Mouse (Mus musculus): ENCODE data around the gene Scamp4.

Gene Scamp4

GRCm38 (mm10) chr10:80602698-80603325, at the start of gene Scamp4, which contains the start of gene Adat3:
Scamp4 (plus strand) TSS chr10:80602872.
Adat3 (plus strand) TSS chr10:80602880.
- peak; percentile 95 for DNase-seq (ENCODE audit: low spot score)

DNA sequence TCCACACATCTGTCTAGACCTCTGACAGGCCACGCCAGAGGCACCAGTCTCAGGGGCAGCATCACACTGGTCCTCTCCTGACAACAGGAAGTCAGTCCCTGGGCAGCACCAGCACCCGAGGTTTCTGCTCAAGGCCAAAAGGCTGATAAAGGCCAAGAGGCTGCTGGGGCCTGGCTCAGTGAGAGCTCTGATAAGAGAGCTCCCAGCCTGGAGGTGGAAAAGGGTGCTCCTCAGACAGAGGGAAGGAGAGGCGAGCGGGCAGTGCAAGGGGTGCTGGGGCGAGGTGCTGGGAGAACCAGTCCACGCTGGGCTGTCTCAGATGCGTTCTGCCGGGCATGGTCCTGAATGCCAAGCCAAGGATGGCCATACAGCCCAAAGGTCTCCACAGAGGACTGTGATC, 49.1 kb upstream of the Scamp4 start:
- peak; percentile 62 for DNase-seq (ENCODE audit: low spot score)

DNA sequence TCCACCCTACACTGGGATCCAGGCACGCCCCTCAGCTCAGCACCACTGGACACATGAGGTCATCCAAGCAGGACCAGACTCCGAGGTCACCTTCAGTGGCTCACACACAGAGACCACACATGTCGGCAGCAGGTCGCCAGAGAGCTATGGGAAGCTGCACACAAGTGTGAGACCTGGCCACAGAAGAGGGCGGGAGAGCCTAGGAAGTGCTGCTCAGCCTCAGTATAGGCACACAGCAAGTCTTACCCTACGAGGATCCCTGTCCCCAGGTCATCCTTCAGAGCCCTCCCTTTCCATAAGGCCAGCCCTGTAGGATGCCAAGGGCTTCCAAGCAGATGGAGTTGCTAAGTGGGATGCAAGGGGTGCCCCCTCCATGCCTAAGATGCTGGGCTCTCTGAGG, 48.7 kb upstream of the Scamp4 start:
- no peak for DNase-seq (ENCODE audit: low spot score)

GRCm38 (mm10) chr10:80557346-80557965, 45.2 kb upstream of the Scamp4 start:
- DNase-seq (ENCODE audit: low spot score): peak; percentile 78

DNA sequence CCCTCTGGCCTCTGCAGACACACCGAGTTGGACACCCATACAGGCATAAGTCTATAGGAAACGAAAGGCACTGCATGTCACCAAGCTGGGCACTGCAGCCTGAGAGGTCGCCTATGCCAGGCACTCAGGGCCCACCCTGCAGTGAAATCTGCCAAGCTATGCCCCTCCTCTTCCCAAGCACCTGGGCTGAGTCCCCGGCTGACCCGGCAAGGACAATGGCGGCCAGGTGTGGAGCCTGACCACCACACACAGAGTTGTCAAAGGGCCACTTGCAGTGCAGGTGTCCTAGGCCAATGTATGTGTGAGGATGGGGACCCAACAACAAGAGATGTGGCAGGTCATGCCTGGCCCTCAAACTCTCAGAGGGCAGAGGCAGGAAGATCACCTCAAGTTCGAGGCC, 43.2 kb upstream of the Scamp4 start:
- DNase-seq (ENCODE audit: low spot score): no peak

GRCm38 (mm10) chr10:80560621-80561020, 42.1 kb upstream of the Scamp4 start:
- DNase-seq (ENCODE audit: low spot score): no peak

- peak; percentile 93 for DNase-seq (ENCODE audit: low spot score)
Measured at GRCm38 (mm10) chr10:80561116-80561944, 41.3 kb upstream of the Scamp4 start, which contains the start of gene Rexo1. Rexo1 (minus strand) TSS chr10:80561560.

GRCm38 (mm10) chr10:80566375-80567092, 36.1 kb upstream of the Scamp4 start:
- DNase-seq (ENCODE audit: low spot score): peak; percentile 86

DNA sequence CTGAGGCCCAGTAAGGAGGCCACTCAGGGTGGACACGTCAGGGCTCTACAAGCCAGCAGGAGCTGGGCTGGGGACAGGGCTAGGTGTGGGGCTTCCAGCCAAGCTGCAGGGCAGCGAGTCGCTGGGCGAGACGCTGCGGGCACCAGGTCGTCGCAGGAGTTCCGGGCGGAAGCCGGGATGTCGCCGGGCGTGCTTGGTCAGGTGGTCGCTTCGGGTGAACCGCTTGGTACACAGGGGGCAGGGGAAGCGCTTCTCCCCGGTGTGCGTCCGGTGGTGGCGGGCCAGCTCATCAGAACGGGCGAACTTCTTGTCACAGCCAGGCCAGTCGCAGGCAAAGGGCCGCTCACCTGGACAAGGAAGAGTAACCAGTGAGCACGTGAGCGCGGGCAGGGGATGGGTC, 33.8 kb upstream of the Scamp4 start:
- DNase-seq (ENCODE audit: low spot score): no peak

- peak; percentile 79 for DNase-seq (ENCODE audit: low spot score)
Measured at GRCm38 (mm10) chr10:80569664-80570066, 33.0 kb upstream of the Scamp4 start.

- no peak for DNase-seq (ENCODE audit: low spot score)
Measured at GRCm38 (mm10) chr10:80570419-80570818, 32.3 kb upstream of the Scamp4 start.

DNA sequence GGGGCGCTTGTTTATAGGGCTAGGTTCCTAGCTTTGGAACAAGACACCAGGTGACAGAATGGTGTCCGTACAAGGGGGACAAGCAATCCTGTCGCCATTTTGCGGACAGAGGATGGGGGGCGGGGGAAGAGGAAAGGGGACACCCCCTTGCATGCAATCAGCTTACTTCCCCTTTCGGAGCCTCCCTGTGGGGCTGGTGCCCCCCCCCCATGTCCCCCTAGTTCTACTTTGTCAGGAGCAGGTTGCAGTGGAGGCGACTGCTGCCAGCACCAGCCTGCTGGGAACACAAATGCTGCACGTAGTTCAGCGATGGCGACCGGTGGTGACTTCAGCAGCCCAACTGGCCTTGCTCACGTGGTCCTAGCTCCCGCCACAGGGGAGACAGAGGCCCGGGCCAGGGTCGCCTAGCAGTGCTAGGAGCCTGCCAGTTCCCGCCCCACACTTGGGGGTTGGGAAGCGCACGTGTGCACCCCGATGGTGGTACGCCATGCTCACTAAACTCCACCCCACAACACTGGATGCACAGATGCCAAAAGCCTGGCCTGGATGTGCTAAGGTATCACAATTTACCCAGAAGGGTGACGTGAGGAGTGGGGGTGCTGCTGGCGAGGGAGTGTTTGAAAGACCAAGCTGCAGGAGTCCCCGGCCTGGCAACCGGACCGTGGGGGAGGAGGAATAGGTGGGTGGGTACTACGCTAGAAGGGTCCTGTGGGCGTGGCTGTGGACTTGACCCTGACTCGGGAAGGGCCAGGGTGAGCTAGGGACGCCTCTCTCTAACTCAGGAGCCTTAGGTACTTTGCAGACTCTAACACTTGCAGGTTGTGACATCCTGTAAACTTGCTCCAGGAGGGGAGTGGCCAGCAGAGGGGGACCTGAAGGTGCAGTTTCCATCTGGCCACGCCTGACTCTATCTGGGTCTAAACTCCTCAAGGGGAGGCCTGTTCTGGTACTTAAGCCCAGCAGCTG, 31.5 kb upstream of the Scamp4 start:
- no peak for DNase-seq (ENCODE audit: low spot score)

GRCm38 (mm10) chr10:80572477-80572876, 30.2 kb upstream of the Scamp4 start:
- DNase-seq (ENCODE audit: low spot score): peak; percentile 46

DNA sequence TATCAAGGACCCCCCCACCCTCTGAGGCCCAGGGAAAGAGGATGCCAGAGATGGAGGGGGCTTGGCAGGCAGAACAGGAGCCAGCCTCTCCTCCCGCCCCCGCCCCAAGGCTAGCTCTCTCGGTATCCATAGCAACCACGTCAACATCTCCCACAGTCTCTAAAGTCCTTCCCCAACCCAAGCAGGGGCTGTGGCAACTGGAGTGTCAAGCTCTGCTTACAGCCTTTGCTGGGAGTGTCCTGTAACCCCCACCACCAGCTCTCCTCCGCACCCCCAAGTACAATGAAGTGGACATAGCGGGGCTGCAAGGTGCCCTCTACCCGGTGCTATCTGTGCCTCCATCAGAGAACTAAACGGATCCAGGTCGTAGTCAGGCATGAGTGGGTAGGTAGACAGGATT, 28.7 kb upstream of the Scamp4 start:
- DNase-seq (ENCODE audit: low spot score): no peak

GRCm38 (mm10) chr10:80574896-80575295, 27.8 kb upstream of the Scamp4 start:
- DNase-seq (ENCODE audit: low spot score): no peak

- DNase-seq (ENCODE audit: low spot score): no peak
Measured at GRCm38 (mm10) chr10:80575925-80576324, 26.7 kb upstream of the Scamp4 start.

DNA sequence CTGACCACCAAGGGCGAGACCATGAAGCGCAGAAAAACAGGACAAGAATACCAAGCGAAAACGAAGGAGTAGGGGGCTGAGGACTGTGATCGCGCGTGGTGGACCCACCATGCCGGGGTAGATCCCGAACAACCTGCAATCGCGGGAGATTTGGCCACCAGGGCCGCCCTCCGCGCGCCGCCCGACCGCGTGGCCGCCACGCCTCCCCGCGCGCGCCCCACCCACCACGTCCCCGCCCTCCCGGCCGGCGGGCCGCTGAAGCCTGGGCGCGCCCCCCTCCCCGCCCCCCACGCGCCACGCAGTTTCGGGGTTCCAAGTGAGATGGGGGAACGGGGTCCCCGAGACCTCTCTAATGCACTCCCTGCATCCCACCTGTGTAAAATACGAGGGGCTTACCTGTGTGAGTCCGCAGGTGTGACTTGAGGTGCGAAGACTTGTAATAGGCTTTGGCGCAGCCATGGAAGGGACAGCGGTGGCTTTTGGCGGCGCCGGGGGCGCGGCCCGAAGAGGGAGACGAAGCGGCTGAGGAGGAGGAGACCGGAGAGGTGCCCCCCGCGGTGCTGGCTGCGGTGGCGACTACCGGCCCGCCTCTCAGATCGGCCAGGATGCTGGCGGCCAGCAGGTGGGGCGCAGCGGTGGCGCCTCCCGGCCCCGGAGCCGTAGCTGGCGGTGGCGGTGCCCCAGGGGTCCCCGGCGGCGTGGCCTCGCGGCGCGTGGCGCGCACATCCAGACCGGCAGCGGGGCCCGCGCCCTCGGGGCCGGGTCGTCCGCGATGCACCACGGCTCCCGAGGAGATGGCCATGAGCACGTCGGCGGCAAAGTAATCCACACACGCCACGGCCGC, 26.1 kb upstream of the Scamp4 start:
- peak; percentile 66 for DNase-seq (ENCODE audit: low spot score)

DNA sequence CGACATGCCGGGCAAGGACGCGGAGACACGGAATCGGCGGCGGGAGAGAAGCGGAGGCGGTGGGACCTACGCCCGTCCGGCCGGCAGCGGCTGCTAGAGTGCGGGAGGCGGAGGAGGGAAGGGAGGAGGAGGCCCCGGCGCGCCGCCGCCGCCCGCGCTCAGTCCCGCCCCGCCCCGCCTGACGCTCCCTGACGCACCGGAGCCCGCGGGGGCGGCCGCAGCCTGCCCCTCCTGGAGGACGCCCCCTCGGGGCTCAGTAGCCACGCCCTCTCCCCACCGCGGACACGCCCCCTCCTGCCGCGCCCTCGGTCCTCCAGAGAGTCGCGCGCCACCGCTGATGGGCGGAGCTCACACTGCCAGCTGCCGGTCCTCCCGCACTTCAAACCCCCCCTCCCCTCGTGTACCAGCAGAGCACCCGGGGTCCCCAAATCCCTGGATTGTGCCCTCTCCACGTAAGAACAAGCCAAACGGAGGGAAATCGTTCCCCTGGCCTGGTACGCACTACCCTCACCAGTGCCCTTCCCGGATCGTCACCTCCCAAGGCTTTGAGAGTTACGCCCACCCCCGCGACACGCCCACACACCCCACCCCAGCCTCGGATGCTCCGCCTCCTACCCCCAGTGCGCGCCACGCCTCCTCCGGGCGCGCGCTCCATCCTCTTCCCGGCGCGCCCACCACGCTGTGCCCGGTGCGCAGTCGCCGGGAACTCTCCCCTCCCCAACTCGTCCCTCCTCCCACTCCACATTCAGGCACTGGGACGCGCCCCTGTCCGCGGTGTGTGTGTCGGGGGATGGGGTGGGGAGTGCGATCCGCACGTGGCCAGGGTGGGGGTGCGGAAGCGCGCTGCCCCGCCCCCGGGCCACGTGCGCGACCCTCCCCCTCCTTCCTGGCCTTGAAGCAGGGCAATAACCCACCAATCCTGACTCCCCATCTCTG, 25.2 kb upstream of the Scamp4 start, which contains the start of gene Klf16:
TSS of gene Klf16 (minus strand) at position 127 of the 936 bp plus-strand sequence.
- DNase-seq (ENCODE audit: low spot score): peak; percentile 100
